Mouse (Mus musculus): Measurements from ENCODE around the gene BC035044.

- no peak for TF ChIP-seq CTCF (conservative IDR thresholded peaks at IDR 0.05; ENCODE audit: insufficient read depth, insufficient read length, low read depth, low read length)
- TF ChIP-seq POLR2A (IDR thresholded peaks at IDR 0.05; ENCODE audit: low read depth, low read length), result no peak
Observed at GRCm38 (mm10) chr6:128807021-128807420, 83.9 kb downstream of the BC035044 start.

Measured in kidney, adult 2 months (tissue).